Mouse (Mus musculus) cerebellum, adult (tissue): ENCODE measurements around the gene Zcchc17.

Source experiments
- ATAC-seq: cut with Nextera tagmentation; 2 replicates; pipeline ENCODE4 v1.9.2; 2017; ENCODE audit warnings: mild to moderate bottlenecking, moderate library complexity, mixed read lengths; ENCODE audit not compliant: insufficient number of reproducible peaks, low FRiP score, low TSS enrichment

The Zcchc17 gene

DNA sequence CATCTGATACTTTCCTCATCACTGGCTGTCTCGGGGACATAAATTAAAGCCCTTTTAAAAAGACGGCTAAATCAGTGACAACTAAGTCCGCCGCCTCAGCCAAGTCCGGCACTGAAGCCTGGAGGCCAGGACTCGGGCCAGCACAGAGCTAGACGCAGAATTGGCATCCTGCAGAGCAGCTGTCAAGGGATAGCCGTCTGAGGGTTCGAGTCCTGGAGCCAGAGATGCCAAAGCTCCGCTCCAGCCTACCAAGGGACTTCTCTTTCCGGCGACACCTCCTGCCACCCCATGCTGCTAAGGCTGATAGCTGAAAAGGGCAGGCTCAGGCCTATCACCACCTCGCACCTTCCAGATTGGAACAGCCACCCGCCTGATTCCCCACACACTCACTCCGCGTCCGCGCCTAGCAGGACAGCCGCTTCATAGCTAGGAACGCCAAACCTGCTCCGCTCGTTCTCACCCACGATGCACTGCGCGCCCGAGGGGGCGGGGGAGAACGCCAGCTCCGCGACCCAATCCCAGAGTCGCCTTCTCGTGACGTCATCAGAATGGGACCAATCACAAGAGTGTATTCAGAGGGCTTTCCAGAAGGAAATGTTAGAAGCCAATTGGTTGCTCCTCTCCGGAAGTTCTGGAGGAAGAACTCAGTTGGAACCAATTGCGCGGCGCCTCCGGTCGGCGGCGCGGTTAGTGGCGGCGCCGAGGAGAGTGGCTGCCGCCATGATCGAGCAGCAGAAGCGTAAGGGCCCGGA, at the start of gene Zcchc17, which contains the start of gene Snrnp40:
Gene Zcchc17 (minus strand): TSS at position 458 of the 752 bp plus-strand sequence.
Gene Snrnp40 (plus strand): TSS at position 647 of the 752 bp plus-strand sequence.
- peak; percentile 98 for ATAC-seq

DNA sequence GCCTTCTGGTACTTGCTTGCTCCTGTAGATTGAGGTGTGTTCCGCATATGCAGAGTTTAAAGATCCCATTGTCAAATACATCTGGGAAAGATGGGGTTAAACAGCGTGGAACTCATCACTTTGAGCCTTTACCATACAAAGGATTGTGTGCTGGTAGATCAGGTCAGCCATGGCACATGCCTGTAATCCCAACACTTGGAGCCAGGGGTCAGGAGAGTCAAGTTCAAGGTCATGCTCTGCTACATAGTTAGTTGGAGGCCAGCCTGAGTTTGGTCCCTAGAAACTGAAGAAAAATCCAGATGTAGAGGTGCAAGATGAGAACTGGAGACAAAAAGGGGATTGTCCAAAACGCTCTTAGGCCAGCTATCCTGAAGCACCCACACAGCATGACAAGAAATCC, 31.5 kb upstream of the Zcchc17 start:
- no peak for ATAC-seq

DNA sequence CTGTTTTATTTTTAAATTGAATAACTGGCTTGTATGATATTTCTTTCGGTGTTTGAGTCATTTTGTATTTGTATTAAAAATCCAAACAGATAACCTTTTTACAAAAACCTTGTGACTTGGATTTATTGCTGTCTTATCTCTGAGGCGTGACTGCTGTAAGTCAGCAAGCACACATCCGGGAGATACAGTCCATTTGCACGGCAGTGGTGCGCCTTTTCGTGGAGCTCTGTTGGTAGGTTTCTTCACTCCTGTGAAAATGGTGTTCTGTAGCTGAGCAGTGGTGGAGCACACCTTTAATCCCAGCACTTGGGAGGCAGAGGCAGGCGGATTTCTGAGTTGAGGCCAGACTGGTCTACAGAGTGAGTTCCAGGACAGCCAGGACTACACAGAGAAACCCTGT, 30.2 kb upstream of the Zcchc17 start:
- no peak for ATAC-seq

GRCm38 (mm10) chr4:130389496-130389895, 29.8 kb upstream of the Zcchc17 start:
- no peak for ATAC-seq

DNA sequence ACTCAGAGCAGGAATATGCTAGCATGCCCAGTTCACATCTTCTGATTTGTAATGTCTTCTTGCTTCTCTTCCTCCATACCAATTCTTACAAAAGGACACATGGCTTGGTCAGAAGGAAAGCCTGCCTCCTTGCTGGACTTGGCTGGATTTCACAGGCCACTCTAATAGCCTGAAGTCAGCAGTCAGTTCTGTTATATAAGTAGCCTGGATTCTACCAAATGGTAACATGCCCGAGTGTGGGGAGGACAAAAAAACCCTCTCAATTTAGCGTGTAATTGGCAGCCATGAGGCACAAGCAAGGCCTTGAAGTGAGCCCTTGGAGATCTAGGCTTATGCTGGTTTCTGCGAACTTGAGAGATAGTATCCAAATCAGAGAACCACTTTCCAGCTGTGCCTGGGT, 27.5 kb upstream of the Zcchc17 start:
- ATAC-seq: peak; percentile 70; the same call in 1 of the 2 replicates

GRCm38 (mm10) chr4:130380418-130380817, 20.7 kb upstream of the Zcchc17 start:
- no peak for ATAC-seq

DNA sequence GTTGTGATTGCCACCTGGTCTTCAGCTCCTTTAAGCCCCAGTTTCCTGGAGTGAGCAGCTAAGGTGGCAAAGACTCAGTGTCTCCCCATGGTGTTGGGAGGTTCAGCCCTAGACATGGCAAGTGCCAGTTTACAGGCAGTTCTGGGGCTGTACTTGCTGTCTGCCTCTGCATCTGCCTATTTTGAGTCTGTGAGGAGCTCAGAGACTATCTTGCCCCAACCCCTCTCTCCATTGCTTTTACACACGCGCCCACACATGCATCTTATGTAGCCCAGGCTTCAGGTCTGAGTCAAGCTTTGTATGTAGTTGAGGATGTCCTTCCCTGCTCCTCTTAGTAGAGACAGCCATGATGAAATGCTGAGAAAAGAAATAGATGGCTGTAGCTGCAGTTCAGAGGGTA, 19.4 kb upstream of the Zcchc17 start:
- no peak for ATAC-seq

DNA sequence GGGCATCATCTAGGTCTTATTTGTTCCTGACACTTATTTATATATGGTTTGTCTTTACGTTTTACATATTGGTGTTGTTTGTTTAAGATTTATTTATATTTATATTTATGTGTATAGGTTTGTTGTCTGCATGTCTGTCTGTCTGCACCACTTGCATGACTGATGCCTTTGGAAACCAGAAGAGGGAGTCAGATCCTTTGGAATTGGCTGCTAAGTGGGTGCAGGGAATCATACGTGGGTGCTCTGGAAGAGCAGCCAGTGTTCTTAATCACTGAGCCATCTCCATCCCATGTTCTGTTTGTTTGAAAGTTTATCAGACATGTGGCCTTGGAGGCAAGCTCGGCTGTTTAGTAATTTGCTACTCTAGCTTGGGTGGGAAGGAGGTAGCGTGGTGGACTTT, 17.8 kb upstream of the Zcchc17 start:
- ATAC-seq: no peak

GRCm38 (mm10) chr4:130376675-130377074, 16.9 kb upstream of the Zcchc17 start:
- ATAC-seq: no peak

DNA sequence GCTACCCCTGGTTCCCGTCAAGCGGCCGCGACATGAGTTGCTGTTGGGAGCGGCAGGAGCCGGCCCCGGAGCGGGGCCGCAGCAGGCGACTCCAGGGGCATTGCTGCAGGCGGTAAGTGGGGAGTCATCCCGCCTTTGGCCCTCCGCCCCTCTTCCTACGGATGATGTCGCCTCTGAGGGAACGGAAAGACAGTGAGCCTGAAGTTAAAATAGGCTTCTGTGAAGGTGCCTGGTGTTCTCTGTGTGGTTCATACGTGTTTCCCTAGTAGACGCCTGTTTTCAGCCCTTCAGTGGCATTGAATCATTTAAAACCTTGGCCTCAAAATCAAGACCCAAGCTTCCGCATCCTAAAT, 471 bp upstream of the Zcchc17 start:
- ATAC-seq: no peak

DNA sequence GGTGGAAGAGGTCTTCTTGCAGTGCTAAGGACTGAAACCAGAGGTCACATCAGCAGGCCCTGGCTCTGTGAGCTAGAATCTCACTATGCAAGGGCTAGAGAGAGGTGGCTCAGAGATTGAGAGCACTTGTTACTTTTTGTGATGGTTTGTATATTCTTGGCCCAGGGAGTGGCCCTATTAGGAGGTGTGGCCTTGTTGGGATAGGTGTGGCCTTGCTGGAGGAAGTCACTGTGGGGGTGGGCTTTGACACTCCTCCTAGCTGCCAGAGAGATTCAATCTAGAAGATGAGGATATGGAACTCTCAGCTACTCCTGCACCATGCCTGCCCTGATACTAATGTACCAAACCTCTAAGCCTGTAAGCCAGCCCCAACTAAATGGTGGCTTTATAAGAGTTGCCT, 1.8 kb downstream of the Zcchc17 start:
- ATAC-seq: no peak

GRCm38 (mm10) chr4:130352588-130352987, 7.2 kb downstream of the Zcchc17 start:
- ATAC-seq: no peak

- ATAC-seq: no peak
These were observed 8.9 kb downstream of the Zcchc17 start for GRCm38 (mm10) chr4:130350690-130351422.

GRCm38 (mm10) chr4:130349666-130350065, 10.1 kb downstream of the Zcchc17 start:
- no peak for ATAC-seq

DNA sequence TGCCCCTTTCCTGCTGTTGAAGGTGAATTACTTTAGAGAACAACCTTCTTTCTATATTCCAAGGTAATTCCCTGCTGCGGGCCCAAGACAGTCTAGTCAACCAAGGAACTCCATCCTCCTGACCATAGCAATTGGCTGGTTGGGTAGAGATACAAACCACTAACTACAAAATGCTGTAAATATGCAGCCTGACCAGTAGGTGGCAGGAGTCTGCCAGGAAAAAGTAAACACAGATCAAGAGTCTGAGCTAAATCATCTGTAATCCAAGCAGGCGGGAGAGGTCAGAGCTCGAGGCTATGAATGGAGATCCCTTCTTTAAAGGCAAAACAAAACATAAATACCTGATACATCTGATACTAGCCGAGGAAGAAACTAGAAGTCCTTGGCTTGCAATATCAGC, 18.1 kb downstream of the Zcchc17 start:
- peak; percentile 31; the same call in 1 of the 2 replicates for ATAC-seq

DNA sequence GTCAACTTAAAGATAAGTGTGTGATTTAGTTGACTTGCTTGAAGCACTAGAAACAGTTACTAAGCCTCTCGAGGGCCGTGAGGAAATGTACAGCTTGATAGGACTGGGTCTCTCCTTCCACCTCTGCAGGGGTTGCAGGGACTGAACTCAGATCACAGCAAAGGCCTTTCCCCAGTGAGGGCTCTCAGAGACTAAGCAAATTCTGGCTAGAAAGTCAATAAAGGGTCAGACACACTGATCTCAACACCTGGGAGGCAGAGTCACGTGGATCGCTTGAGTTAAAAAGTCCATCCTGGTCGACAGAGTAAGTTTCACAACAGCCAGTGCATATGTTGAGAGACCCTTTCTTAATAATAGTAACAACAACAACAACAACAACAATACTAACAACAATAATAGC, 23.9 kb downstream of the Zcchc17 start:
- no peak for ATAC-seq

DNA sequence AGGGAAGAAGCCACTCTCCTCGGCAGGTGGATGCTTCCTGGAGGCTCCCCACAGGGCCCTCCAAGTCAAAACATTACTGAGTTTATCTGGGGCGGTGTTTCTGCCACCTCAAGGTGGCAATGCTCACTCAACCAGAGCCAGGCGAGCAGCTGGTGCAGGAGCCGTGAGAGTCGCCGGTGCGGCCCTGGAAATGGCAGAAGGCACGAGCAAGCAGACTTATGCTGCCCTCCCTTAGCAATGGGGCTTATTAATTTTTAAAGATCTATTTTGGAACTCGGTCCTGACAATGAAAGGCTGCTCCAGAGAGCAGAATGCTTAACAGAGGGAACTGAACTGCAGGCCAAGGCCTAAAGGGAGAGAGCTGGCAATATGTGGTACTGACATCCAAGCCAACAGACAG, 32.4 kb downstream of the Zcchc17 start:
- peak; percentile 81; the same call in 1 of the 2 replicates for ATAC-seq

DNA sequence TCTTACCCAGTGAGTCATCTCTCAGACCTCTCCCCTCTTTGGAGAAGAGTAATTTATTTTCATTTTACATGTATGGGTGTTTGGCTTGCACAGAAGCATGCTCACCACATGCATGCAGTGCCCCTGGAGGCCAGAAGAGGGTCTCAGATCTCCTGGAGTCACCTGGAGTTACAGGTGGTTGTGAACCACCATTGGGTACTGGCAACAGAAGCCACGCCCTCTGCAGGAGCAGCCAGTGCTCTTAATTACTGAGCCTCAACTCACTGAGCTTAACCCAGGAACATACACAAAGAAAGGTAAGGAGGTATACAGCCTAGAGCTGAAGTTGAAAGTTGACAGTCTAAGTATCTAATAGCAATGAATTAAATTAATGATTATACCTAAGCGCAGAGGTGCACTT, 34.3 kb downstream of the Zcchc17 start:
- ATAC-seq: no peak

GRCm38 (mm10) chr4:130323607-130324006, 36.1 kb downstream of the Zcchc17 start:
- no peak for ATAC-seq

DNA sequence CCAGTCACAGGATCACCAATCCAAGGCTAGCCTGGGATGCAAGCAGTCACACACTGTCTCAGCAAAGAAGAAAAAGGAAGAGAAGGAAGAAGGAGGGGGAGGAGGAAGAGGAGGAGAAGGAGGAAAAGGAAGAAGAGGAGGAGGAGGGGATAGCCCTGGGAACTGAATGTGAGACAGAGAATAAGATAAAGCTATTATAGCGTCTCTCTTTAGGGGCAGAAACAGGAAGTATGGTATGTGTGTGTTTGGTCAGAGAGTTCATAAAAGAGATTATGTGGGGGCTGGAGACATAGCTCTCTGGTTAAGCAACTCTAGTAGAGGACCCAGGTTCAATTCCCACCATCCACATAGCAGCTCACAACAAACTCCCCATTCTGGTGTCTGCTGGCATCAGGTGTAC, 36.6 kb downstream of the Zcchc17 start:
- no peak for ATAC-seq

DNA sequence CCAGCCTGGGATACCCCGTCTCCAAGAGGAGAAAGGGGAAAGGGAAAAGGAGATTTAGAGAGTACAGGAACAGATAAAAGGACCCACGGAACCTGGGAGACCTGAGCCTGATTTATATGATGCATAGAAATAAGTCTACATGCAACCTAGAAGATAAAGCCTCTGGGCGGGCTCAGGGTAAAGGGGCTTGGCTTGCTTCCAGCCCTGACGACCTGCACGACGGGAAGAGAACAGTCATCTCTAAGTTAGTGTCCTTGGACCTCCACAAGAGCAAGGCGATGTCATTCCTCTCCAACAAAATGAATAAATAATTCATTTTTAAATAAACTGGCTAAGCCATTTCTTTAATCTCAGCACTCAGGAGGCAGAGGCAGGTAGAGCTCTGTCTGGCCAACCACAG, 37.2 kb downstream of the Zcchc17 start:
- no peak for ATAC-seq

DNA sequence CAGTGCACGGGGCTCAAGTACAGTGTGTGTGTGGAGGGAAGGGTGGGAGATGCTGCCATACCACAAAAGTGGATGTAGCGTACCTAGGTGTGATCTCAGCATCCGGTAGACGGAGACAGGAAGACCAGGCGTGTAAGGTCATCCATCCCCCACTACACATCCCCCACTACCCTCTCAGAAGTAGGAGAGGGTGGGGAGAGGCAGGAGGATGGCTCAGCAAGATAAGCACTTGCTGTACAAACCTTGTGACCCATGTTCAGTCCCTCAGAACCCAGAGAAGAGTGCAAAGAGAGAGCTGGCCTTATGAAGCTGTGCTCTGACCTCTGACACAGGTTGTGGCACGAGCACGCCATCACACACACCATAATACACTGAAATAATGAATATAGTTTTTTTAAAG, 38.1 kb downstream of the Zcchc17 start:
- ATAC-seq: no peak
